In genomic region chr11:69655264-69656064, GRCm38 (mm10) we compare ENCODE assay signal across 9 mouse cellular contexts. TPM values are rescaled to one million over a fixed set of nuclear protein-coding genes. Genes with fewer than 3 reads are reported as not detected.
DNase-seq lines count a peak whose midpoint lies in the region; ATAC-seq and TF ChIP-seq lines count a peak whose summit lies in the region.
"Had no signal": no experiment of that assay in that cellular context is flagged by ENCODE, and none has a peak within 500 bp of the region (broad histone marks: within the 10 kb centered on the region; RNA-seq: fewer than 3 reads in every experiment).

TSS of gene Sox15 (plus strand) at chr11:69655314.

- no peak for ATAC-seq in CD4-positive, CD25-positive, alpha-beta regulatory T cell, adult 4 months
- peak; percentile 80 for ATAC-seq in forebrain, embryonic 16.5 days
- ATAC-seq in hindbrain, embryonic 11.5 days (ENCODE audit: low FRiP score) = peak; percentile 78

- H3K79me2 ChIP-seq in macrophage (ENCODE audit: inconsistent target) = peaks cover 30% of the 10 kb centered on the region

- no peak within 1 kb of the TSS for H3K4me2 ChIP-seq in forebrain, embryonic 16.5 days (ENCODE audit: low read length)
- no peak within 1 kb of the TSS; the same call in none of the 2 replicates for H3K4me2 ChIP-seq in hindbrain, embryonic 11.5 days (replicated peaks; ENCODE audit: low read depth, low read length)

- H3K27ac ChIP-seq in cerebellum, adult 2 months (ENCODE audit: insufficient read depth, low read length) = no peak within 1 kb of the TSS
- no peak within 1 kb of the TSS for H3K27ac ChIP-seq in forebrain, embryonic 16.5 days (ENCODE audit: low read length)
- no peak within 1 kb of the TSS for H3K27ac ChIP-seq in hindbrain, embryonic 11.5 days (ENCODE audit: low read depth, low read length)
- peak within 1 kb of the TSS; percentile 46 for H3K27ac ChIP-seq in macrophage

- TF ChIP-seq CTCF in cerebellum, adult 2 months (IDR thresholded peaks at IDR 0.05; ENCODE audit: borderline replicate concordance, insufficient read depth, low read depth, low read length) = peak; percentile 81

- intact Hi-C loops in left cerebral cortex, postnatal 10 days (cut with DNase I) = no loop called here

- peak; percentile 66 for DNase-seq in CD4-positive, CD25-positive, alpha-beta regulatory T cell, adult 2 months (ENCODE audit: low read depth, low spot score)
- peak; percentile 69 to 79 for DNase-seq in cerebellum, adult 2 months
- peak; percentile 87 for DNase-seq in hindbrain, embryonic 11.5 days (ENCODE audit: low spot score)
- peak; percentile 70 to 83 for DNase-seq in left cerebral cortex, postnatal 10 days (ENCODE audit: extremely low spot score in 1 of 2, low spot score in 2 of 2)
- peak; percentile 50 to 57 for DNase-seq in right cerebral cortex, postnatal 36 days (ENCODE audit: low spot score in 2 of 2)

- no peak within 1 kb of the TSS for H3K9ac ChIP-seq in forebrain, embryonic 16.5 days (replicated peaks; ENCODE audit: low read depth, low read length)
- H3K9ac ChIP-seq in hindbrain, embryonic 11.5 days (ENCODE audit: low read depth, low read length) = no peak within 1 kb of the TSS

- 0 out of 2 replicates have a peak, but pooled peaks cover 5% of the 10 kb centered on the region for H3K4me1 ChIP-seq in cerebellum, adult 2 months (ENCODE audit: control insufficient read depth, insufficient read depth, low read length)
- peaks cover 8% of the 10 kb centered on the region; the same call in 1 of the 2 replicates for H3K4me1 ChIP-seq in forebrain, embryonic 16.5 days (replicated peaks; ENCODE audit: control insufficient read depth, insufficient read depth, low read length)
- no peaks in the 10 kb centered on the region; the same call in 1 of the 2 replicates for H3K4me1 ChIP-seq in hindbrain, embryonic 11.5 days (replicated peaks; ENCODE audit: control insufficient read depth, insufficient read depth, low read length)

- no peaks in the 10 kb centered on the region for H3K27me3 ChIP-seq in cerebellum, adult 2 months (ENCODE audit: control insufficient read depth, insufficient read depth, low read length)
- no peaks in the 10 kb centered on the region for H3K27me3 ChIP-seq in forebrain, embryonic 16.5 days (replicated peaks; ENCODE audit: control insufficient read depth, insufficient read depth, low read length)
- no peaks in the 10 kb centered on the region for H3K27me3 ChIP-seq in hindbrain, embryonic 11.5 days (ENCODE audit: control insufficient read depth, insufficient read depth, low read length)
- H3K27me3 ChIP-seq: megakaryocyte, embryonic 14.5 days had no signal

- H3K36me3 ChIP-seq in forebrain, embryonic 16.5 days (ENCODE audit: control insufficient read depth, insufficient read depth) = peaks cover 22% of the 10 kb centered on the region
- H3K36me3 ChIP-seq in hindbrain, embryonic 11.5 days (ENCODE audit: control insufficient read depth, insufficient read depth, low read length) = peaks cover 21% of the 10 kb centered on the region
- H3K36me3 ChIP-seq in macrophage (ENCODE audit: inconsistent target) = peaks cover 56% of the 10 kb centered on the region; the same call in 1 of the 2 replicates

- H3K9me3 ChIP-seq in forebrain, embryonic 16.5 days (ENCODE audit: control insufficient read depth, low read length) = no peaks in the 10 kb centered on the region
- H3K9me3 ChIP-seq in hindbrain, embryonic 11.5 days (ENCODE audit: control insufficient read depth, low read length) = no peaks in the 10 kb centered on the region
- H3K9me3 ChIP-seq: megakaryocyte, embryonic 14.5 days had no signal

- peak within 1 kb of the TSS; percentile 16 for H3K4me3 ChIP-seq in cerebellum, adult 2 months (replicated peaks; ENCODE audit: insufficient read depth, low read depth, low read length)
- H3K4me3 ChIP-seq in forebrain, embryonic 16.5 days (replicated peaks; ENCODE audit: low read length) = no peak within 1 kb of the TSS
- peak within 1 kb of the TSS; percentile 14; the same call in 1 of the 2 replicates for H3K4me3 ChIP-seq in hindbrain, embryonic 11.5 days (ENCODE audit: low read depth, low read length)
- H3K4me3 ChIP-seq in macrophage (ENCODE audit: inconsistent target) = no peak within 1 kb of the TSS
- H3K4me3 ChIP-seq: megakaryocyte, embryonic 14.5 days had no signal

- WGBS in cerebellum, adult 2 months = 16% methylated on average over 34 of the region's 34 CpGs
- 21% methylated on average over 34 of the region's 34 CpGs for WGBS in forebrain, embryonic 16.5 days
- 24% methylated on average over 34 of the region's 34 CpGs for WGBS in hindbrain, embryonic 11.5 days
- WGBS in macrophage (ENCODE audit: missing documents) = 79% methylated on average over 31 of the region's 34 CpGs

- no peak for TF ChIP-seq POLR2A in cerebellum, adult 2 months (IDR thresholded peaks at IDR 0.05; ENCODE audit: borderline replicate concordance, insufficient read depth, low read length)

RNA-seq across cellular contexts. Expression of gene Sox15, which starts in this region (rescaled TPM):
- polyA plus RNA-seq in CD4-positive, CD25-positive, alpha-beta regulatory T cell, adult 4 months (2017; shearing (Covaris generic)) = under 1 TPM in 1 of 2 experiments, not detected in 1; 0.81 TPM
- not detected in 2 replicates for polyA plus RNA-seq in cerebellum, adult 2 months (2012; rRNA removed)
- not detected in 2 replicates for polyA plus RNA-seq in forebrain, embryonic 16.5 days (2015; fragmentation: Nextera tagmentation; extraction: Ambion mirVana)
- polyA plus RNA-seq in hindbrain, embryonic 11.5 days (2014; fragmentation: Nextera tagmentation; extraction: Ambion mirVana) = not detected in 2 replicates
- not detected for total RNA-seq in left cerebral cortex, postnatal 10 days (2021)
- total RNA-seq in macrophage (2018; cell fraction: chromatin; rRNA removed) = 1 to 10 TPM in 4 of 26 experiments, under 1 TPM in 1, not detected in 21; 0.92 to 2.4 (median 1.3) TPM
- under 1 TPM in 9 of 26 experiments, not detected in 17; 0.16 to 0.54 (median 0.26) TPM for total RNA-seq in macrophage (2018; cell fraction: cytosol; rRNA removed)
- 1 to 10 TPM in 1 of 26 experiments, under 1 TPM in 2, not detected in 23; 0.67 to 1.2 (median 0.92) TPM for total RNA-seq in macrophage (2018; cell fraction: nucleus; rRNA removed)
- polyA plus RNA-seq in macrophage (2018) = 0.46 TPM in 1 of 3 replicates, not detected in the others

Comparison
In these comparisons a context has a peak if more than half of its experiments do, and no peak if none do; other contexts are left out.
1. Peak in DNase-seq and H3K4me3 ChIP-seq in cerebellum, adult 2 months; RNA of the gene not detected or under 1 TPM.
2. Peak in ATAC-seq in forebrain, embryonic 16.5 days; RNA of the gene not detected or under 1 TPM.
3. Peak in DNase-seq, ATAC-seq and H3K4me3 ChIP-seq in hindbrain, embryonic 11.5 days; RNA of the gene not detected or under 1 TPM.
4. Peak in DNase-seq in left cerebral cortex, postnatal 10 days; RNA of the gene not detected or under 1 TPM.